Mouse (Mus musculus): ENCODE data around the gene Pde4a. TPM values are rescaled to one million over a fixed set of nuclear protein-coding genes. Genes with fewer than 3 reads are reported as not detected.

The Pde4a gene
- polyA plus RNA-seq, 1 experiment from 2014 or later = 14.0 TPM

DNA sequence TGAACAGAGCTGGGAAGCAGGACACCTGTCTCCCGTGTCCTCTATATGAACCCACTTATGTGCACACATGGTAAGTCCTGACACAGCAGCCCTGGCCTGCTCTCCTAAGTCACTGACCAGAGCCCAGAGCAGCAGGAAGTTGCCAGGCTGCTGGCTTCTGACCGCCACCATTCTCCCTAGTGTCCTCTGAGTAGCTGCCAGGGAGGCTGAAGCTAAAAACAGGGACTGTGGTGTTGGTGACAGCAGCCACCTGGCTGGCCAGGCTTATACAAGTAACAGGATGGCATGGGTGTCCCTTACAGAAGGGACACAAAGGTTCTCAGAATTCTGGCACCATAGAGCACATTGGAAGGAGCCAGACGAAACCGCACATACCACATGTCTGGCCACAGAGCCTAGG is 20.1 kb upstream of the Pde4a start:
- ATAC-seq (ENCODE audit: low FRiP score, low TSS enrichment) = no peak
- peaks cover 31% of the 10 kb centered on the region for H3K4me1 ChIP-seq (ENCODE audit: control insufficient read depth, insufficient read depth, low read length)
- H3K27me3 ChIP-seq (ENCODE audit: control insufficient read depth, insufficient read depth, low read length) = no peaks in the 10 kb centered on the region
- H3K27ac ChIP-seq (ENCODE audit: low read depth, low read length) = no peak overlapping the region
- no peaks in the 10 kb centered on the region for H3K9me3 ChIP-seq (ENCODE audit: control insufficient read depth, low read length)
- no peak overlapping the region for H3K4me3 ChIP-seq (ENCODE audit: low read length)
- WGBS = 91% methylated on average over 4 of the region's 4 CpGs
- no peak overlapping the region for H3K4me2 ChIP-seq (replicated peaks; ENCODE audit: low read depth, low read length)
- peaks cover 59% of the 10 kb centered on the region for H3K36me3 ChIP-seq (ENCODE audit: control insufficient read depth, insufficient read depth, low read length)
- H3K9ac ChIP-seq (ENCODE audit: low read depth, low read length) = peak overlapping the region; percentile 23; the same call in 1 of the 2 replicates

DNA sequence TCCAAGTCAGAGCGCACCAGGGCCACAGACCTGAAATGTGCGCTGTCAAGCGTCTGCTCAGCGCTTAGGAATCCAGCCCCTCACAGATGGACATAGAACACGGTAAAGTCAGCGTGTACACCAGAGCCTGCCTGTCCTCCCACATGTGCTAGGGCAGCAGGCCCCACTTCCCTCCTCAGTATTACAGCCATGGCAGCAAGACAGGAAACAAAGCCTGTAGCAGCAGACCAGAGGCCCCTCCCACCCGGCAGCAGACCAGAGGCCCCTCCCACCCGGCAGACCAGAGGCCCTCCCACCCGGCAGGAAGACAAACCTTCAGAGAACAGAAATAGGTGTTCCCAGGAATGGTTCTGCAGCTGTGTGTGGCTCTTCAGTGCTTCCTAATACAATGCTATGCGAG is 18.8 kb upstream of the Pde4a start:
- Histone ChIP-seq H3K27ac (ENCODE audit: low read depth, low read length) (peak overlapping the region; percentile 53; the same call in 1 of the 2 replicates), H3K27me3 (ENCODE audit: control insufficient read depth, insufficient read depth, low read length) (no peaks in the 10 kb centered on the region), H3K4me2 (replicated peaks; ENCODE audit: low read depth, low read length) (peak overlapping the region; percentile 34), H3K36me3 (ENCODE audit: control insufficient read depth, insufficient read depth, low read length) (peaks cover 46% of the 10 kb centered on the region), H3K4me3 (ENCODE audit: low read length) (peak overlapping the region; percentile 10; the same call in 1 of the 2 replicates), H3K4me1 (ENCODE audit: control insufficient read depth, insufficient read depth, low read length) (peaks cover 31% of the 10 kb centered on the region), H3K9me3 (ENCODE audit: control insufficient read depth, low read length) (no peaks in the 10 kb centered on the region), H3K9ac (ENCODE audit: low read depth, low read length) (peak overlapping the region; percentile 48)
- WGBS = 31% methylated on average over 10 of the region's 10 CpGs
- peak; percentile 32 for ATAC-seq (ENCODE audit: low FRiP score, low TSS enrichment)

DNA sequence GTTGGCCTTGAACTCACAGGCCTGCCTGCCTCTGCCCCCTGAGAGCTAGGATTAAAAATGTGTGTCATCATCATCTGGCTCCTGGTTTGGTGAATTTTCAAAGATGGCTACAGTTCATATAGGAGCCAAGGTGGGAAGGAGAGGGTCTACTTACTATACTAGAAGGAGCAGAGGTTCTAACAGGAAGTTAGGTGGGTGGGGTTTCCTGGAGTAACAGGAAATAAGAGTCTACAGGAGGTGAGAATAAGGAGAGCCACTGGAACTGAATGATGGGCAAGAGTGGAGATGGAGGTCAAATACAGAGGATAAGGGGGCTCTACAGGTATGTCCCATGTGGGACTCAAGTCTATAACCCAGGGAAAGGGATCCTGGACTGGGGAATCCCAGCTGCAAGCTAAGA is 17.1 kb upstream of the Pde4a start:
- Histone ChIP-seq H3K4me3 (ENCODE audit: low read length) (peak overlapping the region; percentile 92), H3K4me1 (ENCODE audit: control insufficient read depth, insufficient read depth, low read length) (peaks cover 40% of the 10 kb centered on the region), H3K9ac (ENCODE audit: low read depth, low read length) (peak overlapping the region; percentile 93), H3K27me3 (ENCODE audit: control insufficient read depth, insufficient read depth, low read length) (no peaks in the 10 kb centered on the region), H3K36me3 (ENCODE audit: control insufficient read depth, insufficient read depth, low read length) (peaks cover 29% of the 10 kb centered on the region), H3K9me3 (ENCODE audit: control insufficient read depth, low read length) (no peaks in the 10 kb centered on the region), H3K4me2 (replicated peaks; ENCODE audit: low read depth, low read length) (peak overlapping the region; percentile 93), H3K27ac (ENCODE audit: low read depth, low read length) (no peak overlapping the region)
- ATAC-seq (ENCODE audit: low FRiP score, low TSS enrichment) = no peak

DNA sequence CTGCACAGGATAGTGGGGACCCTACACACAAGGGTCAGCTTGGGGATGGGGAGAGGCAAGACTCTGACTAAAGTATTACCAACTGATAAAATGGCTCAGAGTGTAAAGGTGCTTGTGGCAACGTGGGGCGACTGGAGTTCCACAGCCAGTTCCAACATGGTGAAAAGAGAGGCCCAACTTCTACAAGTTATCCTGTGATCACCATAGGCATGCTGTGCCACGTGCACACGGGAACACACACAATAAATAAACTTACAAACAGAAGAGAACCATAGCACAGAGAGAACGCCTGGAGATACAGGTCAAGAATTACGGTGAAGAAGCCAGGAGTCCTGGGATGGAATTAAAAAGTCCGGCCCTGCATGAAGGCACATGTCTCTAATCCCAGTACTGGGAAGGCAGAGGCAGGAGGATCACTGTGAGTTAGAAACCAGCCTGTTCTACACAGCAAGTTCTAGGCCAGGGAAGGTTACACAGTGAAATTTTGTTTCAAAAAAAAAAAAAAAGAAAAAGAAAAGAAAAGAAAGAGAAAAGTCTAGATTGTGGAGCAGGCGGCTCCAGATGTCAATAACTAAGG is 16.3 kb upstream of the Pde4a start:
- H3K4me1 ChIP-seq (ENCODE audit: control insufficient read depth, insufficient read depth, low read length) = peaks cover 48% of the 10 kb centered on the region
- peak overlapping the region; percentile 93 for H3K4me2 ChIP-seq (replicated peaks; ENCODE audit: low read depth, low read length)
- no peak for ATAC-seq (ENCODE audit: low FRiP score, low TSS enrichment)
- peaks cover 22% of the 10 kb centered on the region for H3K36me3 ChIP-seq (ENCODE audit: control insufficient read depth, insufficient read depth, low read length)
- peak overlapping the region; percentile 78 for H3K27ac ChIP-seq (ENCODE audit: low read depth, low read length)
- WGBS = 5% methylated on average over 8 of the region's 8 CpGs
- peak overlapping the region; percentile 92 for H3K4me3 ChIP-seq (ENCODE audit: low read length)
- peak overlapping the region; percentile 93 for H3K9ac ChIP-seq (ENCODE audit: low read depth, low read length)
- H3K27me3 ChIP-seq (ENCODE audit: control insufficient read depth, insufficient read depth, low read length) = no peaks in the 10 kb centered on the region
- H3K9me3 ChIP-seq (ENCODE audit: control insufficient read depth, low read length) = no peaks in the 10 kb centered on the region

DNA sequence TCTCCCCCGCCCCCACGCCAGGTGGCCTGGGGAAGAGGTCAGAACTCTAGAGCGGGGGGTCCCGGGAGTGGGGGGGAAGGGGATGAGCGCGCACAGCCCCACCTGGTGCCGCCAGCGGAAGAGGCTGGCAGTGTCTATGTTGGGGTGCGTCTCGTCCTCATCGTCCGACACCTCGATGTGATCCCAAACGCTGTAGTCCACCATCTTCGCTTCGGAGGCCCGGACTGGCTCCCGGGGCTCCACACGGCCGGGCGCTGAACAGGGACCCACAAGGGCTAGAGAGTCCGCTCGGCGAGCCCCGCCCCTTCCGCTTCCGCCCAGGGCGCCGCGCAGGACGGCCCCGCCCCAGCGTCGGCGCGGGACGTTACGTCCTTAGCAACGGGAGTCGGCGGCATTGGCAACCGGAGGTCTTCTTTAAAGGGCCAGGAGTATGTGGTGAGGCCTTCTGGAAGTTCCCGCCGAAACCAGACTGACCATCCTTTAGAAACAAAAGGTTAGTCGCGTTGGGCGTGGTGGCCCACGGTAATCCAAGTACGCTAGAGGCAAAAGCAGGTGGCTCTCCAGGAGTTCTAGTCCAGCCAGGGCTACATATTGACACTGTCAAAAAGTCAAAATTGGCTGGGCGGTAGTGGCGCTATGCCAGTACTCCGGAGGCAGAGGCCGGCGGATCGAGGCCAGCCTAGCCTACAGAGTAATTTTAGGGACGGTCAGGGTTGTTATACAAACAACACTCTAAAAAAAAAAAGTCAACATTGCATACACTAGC is 15.7 kb upstream of the Pde4a start, which contains the start of gene Cdc37:
TSS of gene Cdc37 (minus strand) at position 329 of the 766 bp plus-strand sequence.
- peaks cover 51% of the 10 kb centered on the region for H3K4me1 ChIP-seq (ENCODE audit: control insufficient read depth, insufficient read depth, low read length)
- peak within 1 kb of the TSS; percentile 92 for H3K4me3 ChIP-seq (ENCODE audit: low read length)
- H3K9me3 ChIP-seq (ENCODE audit: control insufficient read depth, low read length) = no peaks in the 10 kb centered on the region
- peak; percentile 93 for ATAC-seq (ENCODE audit: low FRiP score, low TSS enrichment)
- H3K27ac ChIP-seq (ENCODE audit: low read depth, low read length) = peak within 1 kb of the TSS; percentile 78
- H3K27me3 ChIP-seq (ENCODE audit: control insufficient read depth, insufficient read depth, low read length) = no peaks in the 10 kb centered on the region
- peaks cover 15% of the 10 kb centered on the region for H3K36me3 ChIP-seq (ENCODE audit: control insufficient read depth, insufficient read depth, low read length)
- 4% methylated on average over 56 of the region's 56 CpGs for WGBS
- peak within 1 kb of the TSS; percentile 93 for H3K4me2 ChIP-seq (replicated peaks; ENCODE audit: low read depth, low read length)
- H3K9ac ChIP-seq (ENCODE audit: low read depth, low read length) = peak within 1 kb of the TSS; percentile 93

DNA sequence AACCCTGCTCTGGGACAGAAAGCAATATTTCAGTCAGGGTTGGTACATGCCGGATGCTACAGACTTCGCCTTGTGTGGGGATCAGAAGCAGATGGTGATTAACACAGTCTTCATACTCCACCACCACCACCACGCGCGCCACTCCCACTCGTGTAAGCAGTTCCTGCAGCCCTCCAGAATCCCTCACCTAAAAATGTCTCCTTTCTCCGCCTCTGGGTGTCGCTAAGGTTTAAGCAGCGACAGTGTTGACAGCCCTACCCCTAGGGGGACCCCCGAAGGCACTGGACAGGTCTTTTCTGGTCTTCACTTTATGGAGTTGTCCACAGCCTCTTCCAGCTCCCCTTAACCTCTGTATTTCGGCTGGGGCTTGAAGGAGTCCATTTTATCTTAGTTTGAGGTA is 12.8 kb upstream of the Pde4a start:
- H3K36me3 ChIP-seq (ENCODE audit: control insufficient read depth, insufficient read depth, low read length) = no peaks in the 10 kb centered on the region; the same call in 1 of the 2 replicates
- ATAC-seq (ENCODE audit: low FRiP score, low TSS enrichment) = peak; percentile 44; the same call in 1 of the 2 replicates
- H3K9ac ChIP-seq (ENCODE audit: low read depth, low read length) = peak overlapping the region; percentile 51; the same call in 1 of the 2 replicates
- H3K9me3 ChIP-seq (ENCODE audit: control insufficient read depth, low read length) = no peaks in the 10 kb centered on the region
- H3K4me2 ChIP-seq (replicated peaks; ENCODE audit: low read depth, low read length) = peak overlapping the region; percentile 83
- no peaks in the 10 kb centered on the region for H3K27me3 ChIP-seq (ENCODE audit: control insufficient read depth, insufficient read depth, low read length)
- H3K4me1 ChIP-seq (ENCODE audit: control insufficient read depth, insufficient read depth, low read length) = peaks cover 34% of the 10 kb centered on the region
- peak overlapping the region; percentile 32 for H3K4me3 ChIP-seq (ENCODE audit: low read length)
- WGBS = 1% methylated on average over 11 of the region's 11 CpGs
- H3K27ac ChIP-seq (ENCODE audit: low read depth, low read length) = no peak overlapping the region

DNA sequence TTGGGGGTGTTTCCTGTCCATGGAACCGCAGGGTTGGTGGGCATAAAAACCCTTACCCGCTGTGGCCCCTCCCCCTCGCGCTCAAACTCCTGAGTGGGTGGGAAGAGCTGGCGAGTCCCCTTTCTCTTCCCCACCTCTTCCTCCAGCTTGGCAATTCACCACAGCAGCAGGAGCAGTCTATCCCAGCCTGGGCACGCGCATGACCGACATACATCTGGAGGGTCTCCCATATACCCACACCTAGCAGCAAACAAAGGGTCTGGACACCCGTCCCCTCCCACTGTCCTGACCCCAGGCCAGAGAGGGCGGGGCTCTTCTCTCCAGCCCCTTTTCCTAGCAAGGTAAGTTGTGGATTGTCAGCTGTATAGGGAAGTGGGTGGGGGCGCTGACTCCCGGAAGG is 12.2 kb upstream of the Pde4a start:
- ATAC-seq (ENCODE audit: low FRiP score, low TSS enrichment) = peak; percentile 13; the same call in 1 of the 2 replicates
- Histone ChIP-seq H3K9ac (ENCODE audit: low read depth, low read length) (peak overlapping the region; percentile 51; the same call in 1 of the 2 replicates), H3K27ac (ENCODE audit: low read depth, low read length) (no peak overlapping the region), H3K4me1 (ENCODE audit: control insufficient read depth, insufficient read depth, low read length) (peaks cover 28% of the 10 kb centered on the region), H3K9me3 (ENCODE audit: control insufficient read depth, low read length) (no peaks in the 10 kb centered on the region), H3K36me3 (ENCODE audit: control insufficient read depth, insufficient read depth, low read length) (no peaks in the 10 kb centered on the region), H3K4me3 (ENCODE audit: low read length) (peak overlapping the region; percentile 32), H3K4me2 (replicated peaks; ENCODE audit: low read depth, low read length) (peak overlapping the region; percentile 83), H3K27me3 (ENCODE audit: control insufficient read depth, insufficient read depth, low read length) (no peaks in the 10 kb centered on the region)
- WGBS = 3% methylated on average over 12 of the region's 12 CpGs

DNA sequence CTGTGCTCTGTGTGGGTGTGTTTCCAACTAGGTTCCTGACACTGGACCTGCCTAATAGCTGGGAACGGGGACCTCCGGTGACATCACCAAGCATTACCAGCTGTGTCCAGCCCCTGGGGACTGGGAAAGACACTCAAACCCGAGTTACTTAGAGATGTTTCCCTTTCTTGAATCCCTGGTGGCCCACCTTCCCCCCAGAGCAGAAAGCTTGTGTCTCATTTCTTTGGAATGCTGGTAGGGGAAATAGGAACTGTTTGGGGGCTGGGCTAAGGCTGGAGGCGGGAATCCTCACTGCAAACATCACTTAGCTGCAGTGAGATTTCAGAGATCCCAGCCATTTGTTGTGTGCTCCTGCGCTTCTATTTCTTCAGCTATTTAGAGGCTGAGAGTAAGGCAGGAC is 11.7 kb upstream of the Pde4a start:
- 6% methylated on average over 5 of the region's 5 CpGs for WGBS
- Histone ChIP-seq H3K9ac (ENCODE audit: low read depth, low read length) (peak overlapping the region; percentile 51), H3K4me1 (ENCODE audit: control insufficient read depth, insufficient read depth, low read length) (peaks cover 23% of the 10 kb centered on the region), H3K4me3 (ENCODE audit: low read length) (peak overlapping the region; percentile 32), H3K27ac (ENCODE audit: low read depth, low read length) (0 out of 2 replicates have a peak overlapping the region, but pooled peaks have one; percentile 51), H3K27me3 (ENCODE audit: control insufficient read depth, insufficient read depth, low read length) (no peaks in the 10 kb centered on the region), H3K9me3 (ENCODE audit: control insufficient read depth, low read length) (no peaks in the 10 kb centered on the region), H3K36me3 (ENCODE audit: control insufficient read depth, insufficient read depth, low read length) (no peaks in the 10 kb centered on the region), H3K4me2 (replicated peaks; ENCODE audit: low read depth, low read length) (peak overlapping the region; percentile 83)
- no peak; the same call in 1 of the 2 replicates for ATAC-seq (ENCODE audit: low FRiP score, low TSS enrichment)

DNA sequence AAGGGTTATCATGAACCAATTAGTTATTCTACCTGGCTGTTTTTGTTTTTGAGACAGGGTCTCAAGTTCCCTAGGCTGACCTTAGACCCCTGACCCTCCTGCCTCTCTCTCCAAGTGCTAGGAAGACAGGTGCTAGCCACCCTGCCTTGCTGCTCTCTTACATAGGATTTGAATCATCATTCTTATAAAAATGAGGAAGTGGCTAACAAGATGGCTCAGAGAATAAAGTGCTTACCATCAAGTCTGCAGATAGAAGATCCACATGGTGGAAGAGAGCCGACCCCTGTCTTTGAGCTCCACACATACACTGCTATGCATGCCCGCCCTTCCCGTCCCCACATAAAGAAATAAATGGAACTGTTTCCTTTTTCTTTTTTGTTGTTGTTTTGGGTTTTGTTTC is 10.7 kb upstream of the Pde4a start:
- H3K4me1 ChIP-seq (ENCODE audit: control insufficient read depth, insufficient read depth, low read length) = peaks cover 20% of the 10 kb centered on the region
- no peaks in the 10 kb centered on the region for H3K27me3 ChIP-seq (ENCODE audit: control insufficient read depth, insufficient read depth, low read length)
- no peaks in the 10 kb centered on the region for H3K9me3 ChIP-seq (ENCODE audit: control insufficient read depth, low read length)
- no peak for ATAC-seq (ENCODE audit: low FRiP score, low TSS enrichment)
- no peaks in the 10 kb centered on the region for H3K36me3 ChIP-seq (ENCODE audit: control insufficient read depth, insufficient read depth, low read length)
- H3K4me3 ChIP-seq (ENCODE audit: low read length) = no peak overlapping the region
- 90% methylated on average over 3 of the region's 3 CpGs for WGBS
- no peak overlapping the region for H3K9ac ChIP-seq (ENCODE audit: low read depth, low read length)
- H3K4me2 ChIP-seq (replicated peaks; ENCODE audit: low read depth, low read length) = no peak overlapping the region
- H3K27ac ChIP-seq (ENCODE audit: low read depth, low read length) = no peak overlapping the region
